Mouse (Mus musculus) liver, adult (tissue): Measurements from ENCODE around the gene Rcor1.

Source experiments
- GATA4 ChIP-seq: IDR thresholded peaks from 2 replicates; pipeline ENCODE4 v1.6.1; 2014; ENCODE audit warnings: mild to moderate bottlenecking, low read length; ENCODE audit not compliant: insufficient replicate concordance

Rcor1 gene

GRCm38 (mm10) chr12:111008500-111009490, 30.4 kb upstream of the Rcor1 start:
- TF ChIP-seq GATA4, result no peak

DNA sequence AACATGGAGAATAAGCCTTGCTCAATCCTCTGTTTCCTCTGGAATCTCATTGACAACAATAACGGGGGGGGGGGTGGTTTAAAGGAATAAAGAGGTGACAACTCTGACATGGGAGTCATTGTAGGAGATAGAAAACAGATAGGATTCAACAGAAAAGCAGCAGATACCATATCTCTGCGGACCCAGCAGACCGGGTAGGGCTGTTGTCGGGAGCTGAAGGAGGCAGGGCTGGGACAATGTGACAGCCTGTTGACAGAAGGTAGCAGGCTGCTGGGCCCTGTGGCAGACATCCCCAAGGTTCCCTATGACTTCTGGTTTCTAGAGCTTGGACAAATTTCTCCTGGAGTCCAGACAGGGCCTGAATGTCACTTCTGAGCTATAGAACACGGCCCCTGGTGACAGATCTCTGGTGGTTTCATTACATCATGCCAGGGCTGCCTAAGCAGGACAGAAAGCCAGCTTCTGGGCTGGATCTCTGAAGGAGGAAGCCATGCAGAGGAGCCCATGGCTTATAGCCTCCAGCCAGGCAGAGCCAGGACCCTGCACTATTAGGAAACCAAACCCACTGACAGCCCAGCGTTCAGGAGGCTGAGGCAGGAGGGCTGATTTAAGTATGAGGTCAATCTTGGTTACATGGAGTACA, 29.4 kb upstream of the Rcor1 start:
- no peak for TF ChIP-seq GATA4

DNA sequence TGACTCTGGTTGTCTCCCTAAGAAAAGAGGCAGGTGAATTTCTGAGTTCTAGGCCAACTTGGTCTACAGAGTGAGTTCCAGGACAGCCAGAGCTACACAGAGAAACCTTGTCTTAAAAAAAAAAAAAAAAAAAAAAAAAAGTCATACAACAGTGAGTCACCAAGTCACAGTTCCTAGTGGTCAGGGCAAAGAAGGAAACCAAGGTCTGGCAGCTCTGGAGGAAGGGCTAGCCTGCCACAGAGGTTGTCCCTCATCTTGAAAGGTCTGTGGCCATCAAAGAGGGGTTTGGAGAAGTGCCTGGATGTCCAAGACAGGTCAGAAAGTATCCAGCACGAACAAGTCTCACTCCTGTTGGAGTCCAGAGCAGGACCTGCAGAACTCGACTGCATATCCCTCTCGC, 22.3 kb upstream of the Rcor1 start:
- TF ChIP-seq GATA4, result no peak

DNA sequence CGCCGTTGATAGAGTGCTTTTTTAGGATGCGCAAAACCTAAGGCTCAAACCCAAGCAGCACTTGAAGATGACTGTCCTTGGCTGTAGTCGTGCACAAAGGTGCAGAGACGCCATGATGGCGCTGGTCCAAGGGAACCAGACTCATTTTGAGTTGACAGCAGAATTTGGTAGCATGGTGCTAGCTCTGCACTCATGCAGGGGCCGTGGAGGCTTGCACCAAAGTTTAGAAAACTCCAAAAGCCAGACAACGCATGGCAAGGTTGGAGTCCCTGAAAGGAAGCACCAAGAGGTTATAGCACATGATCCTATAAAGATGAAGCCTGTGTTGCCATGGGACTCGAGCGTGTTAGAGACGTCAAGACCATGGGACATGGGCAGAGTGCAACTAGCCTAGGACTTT, 21.1 kb upstream of the Rcor1 start:
- no peak for TF ChIP-seq GATA4

GRCm38 (mm10) chr12:111019086-111019485, 20.1 kb upstream of the Rcor1 start:
- TF ChIP-seq GATA4, result no peak

DNA sequence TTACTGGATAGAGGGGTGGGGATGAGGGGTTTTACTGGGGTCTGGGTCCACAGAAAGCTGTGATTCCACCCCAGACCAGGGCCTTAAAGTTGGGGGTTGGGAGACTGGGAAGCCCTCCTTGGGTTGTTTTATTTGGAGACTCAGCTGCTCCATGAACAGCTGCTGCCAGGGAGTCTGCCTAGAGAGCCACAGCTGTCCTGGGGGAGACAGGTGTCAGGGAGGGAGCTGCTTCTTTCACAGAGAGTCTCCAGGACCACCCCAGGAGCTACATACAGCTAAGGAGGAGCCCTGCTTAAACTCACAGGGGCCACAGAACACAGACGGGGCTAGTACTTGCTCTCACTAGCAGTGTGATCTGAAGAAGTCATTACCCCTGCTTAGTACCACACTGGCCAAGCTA, 18.0 kb upstream of the Rcor1 start:
- no peak for TF ChIP-seq GATA4

- no peak for TF ChIP-seq GATA4
Observed at GRCm38 (mm10) chr12:111021577-111021976, 17.6 kb upstream of the Rcor1 start.

DNA sequence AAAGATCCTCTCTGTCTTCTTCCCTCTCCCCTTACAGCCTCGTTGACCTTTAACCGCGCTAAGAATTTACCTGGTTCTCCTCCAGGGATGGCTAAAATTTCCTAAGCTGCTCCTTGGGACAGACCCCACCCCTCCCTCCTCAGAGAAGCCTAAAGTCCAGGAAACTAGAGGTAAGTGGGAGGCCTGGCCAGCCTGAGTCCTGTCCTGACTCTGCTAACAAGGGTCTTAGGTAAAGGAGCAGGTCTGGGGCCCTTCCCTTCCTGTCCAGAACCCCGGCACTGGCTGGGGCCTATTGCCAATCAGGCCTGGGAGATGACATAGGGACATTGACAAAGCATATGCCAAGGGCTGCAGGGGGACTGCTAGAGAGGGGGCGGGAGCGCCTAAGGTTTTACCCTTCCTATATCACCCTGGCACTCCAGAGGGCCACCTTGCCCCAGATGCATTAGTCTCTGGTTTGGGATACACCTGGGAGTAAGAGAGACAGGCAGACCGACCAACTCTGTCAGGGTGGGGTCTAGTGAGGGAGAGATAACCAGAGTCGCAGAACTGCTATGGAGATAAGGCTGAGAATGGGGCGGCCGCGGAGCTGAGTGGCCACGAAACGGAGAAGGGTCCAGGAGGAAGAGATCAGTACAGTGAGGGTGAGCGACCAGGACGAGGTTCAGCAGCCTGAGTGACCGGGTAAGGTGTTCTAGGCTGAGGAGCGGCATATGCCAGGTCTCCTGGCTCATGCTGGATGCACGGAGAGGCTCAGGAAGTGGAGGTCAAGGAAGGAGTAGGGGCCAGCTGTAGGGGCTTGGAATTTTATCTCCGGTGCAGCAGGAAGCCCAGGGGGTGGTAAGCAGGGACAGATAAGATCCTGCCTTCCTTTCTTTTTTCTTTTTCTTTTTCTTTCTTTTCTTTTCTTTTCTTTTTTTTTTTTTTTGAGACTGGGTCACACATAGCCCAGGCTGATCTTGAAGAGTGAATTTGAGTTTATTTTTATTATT, 10.7 kb upstream of the Rcor1 start:
- no peak for TF ChIP-seq GATA4

GRCm38 (mm10) chr12:111029291-111029890, 9.8 kb upstream of the Rcor1 start:
- no peak for TF ChIP-seq GATA4

GRCm38 (mm10) chr12:111032839-111033238, 6.3 kb upstream of the Rcor1 start:
- TF ChIP-seq GATA4, result no peak

GRCm38 (mm10) chr12:111035182-111035824, 3.8 kb upstream of the Rcor1 start:
- TF ChIP-seq GATA4, result no peak

DNA sequence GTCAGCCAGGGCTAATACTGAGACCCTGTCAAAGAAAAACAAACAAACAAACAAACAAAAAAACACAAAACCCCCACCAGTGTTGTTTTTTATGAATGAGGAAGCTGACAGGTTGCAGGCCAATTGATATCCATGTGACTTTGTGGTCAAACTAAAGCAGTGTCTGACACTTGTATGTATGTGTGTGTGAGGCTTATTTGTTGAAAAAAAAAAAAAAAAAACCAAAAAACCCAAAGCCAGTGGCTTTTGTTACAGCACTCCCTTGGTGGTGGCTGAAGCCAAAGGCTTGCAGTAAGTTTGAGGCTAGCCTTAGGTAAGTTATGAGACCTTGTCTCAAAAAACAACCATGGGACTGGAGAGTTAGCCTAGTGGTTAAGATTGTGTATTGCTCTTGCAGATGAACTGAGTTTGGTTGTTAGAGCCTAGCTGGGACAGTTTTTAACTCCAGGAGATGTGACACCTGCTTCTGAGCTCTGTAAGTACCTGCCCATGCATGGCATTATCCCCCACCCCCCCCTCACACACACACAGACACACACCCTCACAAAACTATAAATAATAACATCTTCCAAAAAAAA, 2.9 kb upstream of the Rcor1 start:
- TF ChIP-seq GATA4, result no peak

DNA sequence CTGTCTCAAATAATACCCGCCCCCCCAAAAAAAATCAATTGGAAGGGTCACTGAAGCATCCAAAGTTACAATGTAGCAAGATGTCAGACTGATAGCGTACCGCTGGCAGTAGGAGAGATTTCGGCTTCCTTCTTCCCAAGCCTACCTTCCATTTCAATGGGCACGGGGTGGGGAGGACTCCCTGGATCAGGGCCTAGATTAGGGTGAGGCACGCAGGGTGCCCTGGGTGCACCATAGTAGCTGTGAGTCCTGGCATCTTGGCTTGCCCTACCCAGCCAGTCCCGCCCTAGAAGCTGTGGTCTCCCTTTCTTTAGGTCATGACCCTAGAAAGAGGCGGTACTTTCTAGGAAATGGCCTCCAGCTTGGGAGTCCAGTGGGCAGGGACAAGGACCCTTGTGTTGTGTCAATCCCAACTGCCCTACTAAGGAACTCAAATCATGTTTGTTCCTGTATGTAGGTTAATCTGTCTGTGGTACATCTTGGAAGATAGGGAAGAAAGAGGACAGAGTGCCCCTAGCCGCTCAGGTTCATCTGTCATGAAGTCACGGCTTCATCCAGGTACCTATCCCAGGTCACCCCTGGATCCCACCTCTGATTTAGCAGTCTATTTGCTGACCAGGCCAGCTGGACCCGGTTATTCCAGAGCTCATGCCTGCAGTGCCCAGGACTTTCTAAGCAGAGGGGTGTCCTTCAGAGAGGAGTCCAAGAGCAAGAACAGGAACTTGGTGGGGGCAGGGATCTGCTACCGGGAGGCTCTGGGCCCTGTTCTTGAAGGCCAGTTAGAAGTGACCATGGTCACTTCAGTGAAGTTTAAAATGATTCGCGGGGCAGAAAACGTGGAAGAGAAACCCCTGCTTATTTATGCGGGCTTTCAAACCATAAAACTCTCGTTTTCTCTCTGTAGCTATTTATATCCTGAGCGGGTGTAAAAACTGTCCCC, 1.6 kb upstream of the Rcor1 start:
- peak; percentile 10; the same call in 1 of the 2 replicates for TF ChIP-seq GATA4
